Mouse (Mus musculus) midbrain, embryonic 10.5 days (tissue): Measurements from ENCODE around the gene Pabpn1l. TPM values are rescaled to one million over a fixed set of nuclear protein-coding genes. Genes with fewer than 3 reads are reported as not detected.
"Not testable (repeated sequence)": the region's sequence is repeated elsewhere in the genome, so short reads cannot be mapped to it uniquely, and the experiment has no call there.

Source experiments
- DNase-seq: peaks from one replicate; pipeline ENCODE4 v3.0.0-alpha.2; 2017; ENCODE audit warnings: low spot score
- H3K27ac ChIP-seq: fragments of 300-500 bp; sonication (generic); replicated peaks from 2 replicates; pipeline ENCODE4 v1.5.1; 2016; ENCODE audit warnings: mild to moderate bottlenecking
- H3K27me3 ChIP-seq: fragments of 300-500 bp; sonication (generic); 2 replicates; pipeline ENCODE4 v1.6.1; 2016; ENCODE audit warnings: low read depth, mild to moderate bottlenecking; ENCODE audit not compliant: poor library complexity, severe bottlenecking
- H3K36me3 ChIP-seq: fragments of 300-500 bp; sonication (generic); 2 replicates; pipeline ENCODE4 v1.6.1; 2016; ENCODE audit warnings: mild to moderate bottlenecking, moderate library complexity
- H3K4me1 ChIP-seq: fragments of 300-500 bp; sonication (generic); 2 replicates; pipeline ENCODE4 v1.6.1; 2016
- H3K4me3 ChIP-seq: fragments of 300-500 bp; sonication (generic); 2 replicates; pipeline ENCODE4 v1.5.1; 2016; ENCODE audit warnings: mild to moderate bottlenecking, moderate library complexity
- H3K9me3 ChIP-seq: fragments of 300-500 bp; sonication (generic); replicated peaks from 2 replicates; pipeline ENCODE4 v1.6.1; 2016; ENCODE audit warnings: mild to moderate bottlenecking
- WGBS: fragments of 180-500 bp; shearing (Covaris S2); methylation state at CpG from one replicate; pipeline ENCODE4 v1.1.7; 2016; 5-methylcytosine and 5-hydroxymethylcytosine counted together
- polyA plus RNA-seq: library from polyadenylated mRNA; unstranded; fragments of >200 nt; fragmentation: Nextera tagmentation; extraction: Ambion mirVana; gene quantifications from 2 replicates; pipeline ENCODE4 v1.2.1, GENCODE M21; 2016

Pabpn1l gene
- polyA plus RNA-seq, 1 experiment from 2014 or later, result not detected

- 81% methylated on average over 9 of the region's 9 CpGs for WGBS
- Histone ChIP-seq H3K36me3 (no peaks in the 10 kb centered on the region), H3K27me3 (0 out of 2 replicates have a peak, but pooled peaks cover 3% of the 10 kb centered on the region), H3K4me1 (peaks cover 51% of the 10 kb centered on the region), H3K9me3 (no peaks in the 10 kb centered on the region), H3K4me3 (no peak overlapping the region), H3K27ac (0 out of 2 replicates have a peak overlapping the region, but pooled peaks have one; percentile 3)
- no peak for DNase-seq
These were observed 19.5 kb upstream of the Pabpn1l start for GRCm38 (mm10) chr8:122642071-122642470.

- no peak overlapping the region for H3K27ac ChIP-seq
- H3K4me3 ChIP-seq, result no peak overlapping the region
- 91% methylated on average over 15 of the region's 15 CpGs for WGBS
- H3K36me3 ChIP-seq, result no peaks in the 10 kb centered on the region
- peaks cover 55% of the 10 kb centered on the region for H3K4me1 ChIP-seq
- no peaks in the 10 kb centered on the region for H3K9me3 ChIP-seq
- DNase-seq, result no peak
- 0 out of 2 replicates have a peak, but pooled peaks cover 3% of the 10 kb centered on the region for H3K27me3 ChIP-seq
These were observed 18.9 kb upstream of the Pabpn1l start for GRCm38 (mm10) chr8:122641406-122641805.

- H3K4me1 ChIP-seq, result peaks cover 55% of the 10 kb centered on the region
- 0 out of 2 replicates have a peak, but pooled peaks cover 3% of the 10 kb centered on the region for H3K27me3 ChIP-seq
- no peaks in the 10 kb centered on the region for H3K9me3 ChIP-seq
- peak overlapping the region; percentile 46; the same call in 1 of the 2 replicates for H3K27ac ChIP-seq
- no peak for DNase-seq
- no peak overlapping the region for H3K4me3 ChIP-seq
- WGBS, result 84% methylated on average over 4 of the region's 4 CpGs
- no peaks in the 10 kb centered on the region for H3K36me3 ChIP-seq
These were observed 18.3 kb upstream of the Pabpn1l start for GRCm38 (mm10) chr8:122640825-122641224.

GRCm38 (mm10) chr8:122639521-122640248 lies 17.1 kb upstream of the Pabpn1l start:
- 56% methylated on average over 16 of the region's 16 CpGs for WGBS
- Histone ChIP-seq H3K36me3 (peaks cover 5% of the 10 kb centered on the region; the same call in 1 of the 2 replicates), H3K4me3 (no peak overlapping the region), H3K27me3 (0 out of 2 replicates have a peak, but pooled peaks cover 3% of the 10 kb centered on the region), H3K4me1 (peaks cover 54% of the 10 kb centered on the region), H3K9me3 (no peaks in the 10 kb centered on the region), H3K27ac (peak overlapping the region; percentile 42)
- peak; percentile 42 for DNase-seq

- H3K9me3 ChIP-seq, result no peaks in the 10 kb centered on the region
- 0 out of 2 replicates have a peak, but pooled peaks cover 4% of the 10 kb centered on the region for H3K27me3 ChIP-seq
- peaks cover 44% of the 10 kb centered on the region for H3K4me1 ChIP-seq
- peak overlapping the region; percentile 42 for H3K27ac ChIP-seq
- 83% methylated on average over 16 of the region's 16 CpGs for WGBS
- no peak for DNase-seq
- H3K4me3 ChIP-seq, result no peak overlapping the region
- peaks cover 11% of the 10 kb centered on the region; the same call in 1 of the 2 replicates for H3K36me3 ChIP-seq
These were observed 16.1 kb upstream of the Pabpn1l start for GRCm38 (mm10) chr8:122638601-122639000.

GRCm38 (mm10) chr8:122637230-122637629 lies 14.7 kb upstream of the Pabpn1l start:
- H3K27ac ChIP-seq, result no peak overlapping the region
- H3K27me3 ChIP-seq, result 0 out of 2 replicates have a peak, but pooled peaks cover 6% of the 10 kb centered on the region
- DNase-seq, result no peak
- no peaks in the 10 kb centered on the region for H3K9me3 ChIP-seq
- peaks cover 44% of the 10 kb centered on the region for H3K4me1 ChIP-seq
- peaks cover 18% of the 10 kb centered on the region for H3K36me3 ChIP-seq
- H3K4me3 ChIP-seq, result no peak overlapping the region
- WGBS, result 90% methylated on average over 9 of the region's 9 CpGs

GRCm38 (mm10) chr8:122636803-122637175 lies 14.2 kb upstream of the Pabpn1l start:
- DNase-seq, result no peak
- H3K4me1 ChIP-seq, result peaks cover 44% of the 10 kb centered on the region
- 79% methylated on average over 9 of the region's 9 CpGs for WGBS
- H3K27me3 ChIP-seq, result 0 out of 2 replicates have a peak, but pooled peaks cover 6% of the 10 kb centered on the region
- H3K9me3 ChIP-seq, result no peaks in the 10 kb centered on the region
- H3K4me3 ChIP-seq, result no peak overlapping the region
- no peak overlapping the region for H3K27ac ChIP-seq
- H3K36me3 ChIP-seq, result peaks cover 18% of the 10 kb centered on the region

GRCm38 (mm10) chr8:122635878-122636802 lies 13.6 kb upstream of the Pabpn1l start:
- Histone ChIP-seq H3K4me3 (no peak overlapping the region), H3K27ac (no peak overlapping the region), H3K27me3 (0 out of 2 replicates have a peak, but pooled peaks cover 6% of the 10 kb centered on the region), H3K4me1 (peaks cover 37% of the 10 kb centered on the region), H3K9me3 (no peaks in the 10 kb centered on the region), H3K36me3 (peaks cover 18% of the 10 kb centered on the region)
- DNase-seq, result no peak
- 82% methylated on average over 14 of the region's 14 CpGs for WGBS

GRCm38 (mm10) chr8:122633205-122633604 lies 10.7 kb upstream of the Pabpn1l start:
- Histone ChIP-seq H3K9me3 (no peaks in the 10 kb centered on the region), H3K36me3 (peaks cover 23% of the 10 kb centered on the region), H3K27me3 (peaks cover 29% of the 10 kb centered on the region), H3K4me3 (no peak overlapping the region), H3K4me1 (peaks cover 22% of the 10 kb centered on the region), H3K27ac (no peak overlapping the region)
- 92% methylated on average over 14 of the region's 14 CpGs for WGBS
- DNase-seq, result no peak

GRCm38 (mm10) chr8:122632134-122632533 lies 9.6 kb upstream of the Pabpn1l start:
- WGBS, result 82% methylated on average over 3 of the region's 3 CpGs
- H3K36me3 ChIP-seq, result peaks cover 23% of the 10 kb centered on the region
- not testable (repeated sequence) for DNase-seq, H3K27ac ChIP-seq, H3K4me3 ChIP-seq, H3K9me3 ChIP-seq
- H3K27me3 ChIP-seq, result peaks cover 40% of the 10 kb centered on the region
- peaks cover 18% of the 10 kb centered on the region for H3K4me1 ChIP-seq

GRCm38 (mm10) chr8:122630696-122631095 lies 8.2 kb upstream of the Pabpn1l start:
- Histone ChIP-seq H3K9me3 (no peaks in the 10 kb centered on the region), H3K27me3 (peaks cover 47% of the 10 kb centered on the region), H3K4me3 (peak overlapping the region; percentile 33), H3K27ac (peak overlapping the region; percentile 29), H3K4me1 (peaks cover 14% of the 10 kb centered on the region), H3K36me3 (peaks cover 23% of the 10 kb centered on the region)
- WGBS, result 56% methylated on average over 22 of the region's 22 CpGs
- no peak for DNase-seq

- Histone ChIP-seq H3K27me3 (peaks cover 47% of the 10 kb centered on the region), H3K4me1 (peaks cover 14% of the 10 kb centered on the region), H3K36me3 (peaks cover 15% of the 10 kb centered on the region), H3K27ac (no peak overlapping the region), H3K9me3 (no peaks in the 10 kb centered on the region), H3K4me3 (no peak overlapping the region)
- WGBS, result 28% methylated on average over 10 of the region's 10 CpGs
- DNase-seq, result no peak
These were observed 6.8 kb upstream of the Pabpn1l start for GRCm38 (mm10) chr8:122629388-122629787.
